Mouse (Mus musculus): ENCODE data around the gene Foxp3.

The Foxp3 gene

DNA sequence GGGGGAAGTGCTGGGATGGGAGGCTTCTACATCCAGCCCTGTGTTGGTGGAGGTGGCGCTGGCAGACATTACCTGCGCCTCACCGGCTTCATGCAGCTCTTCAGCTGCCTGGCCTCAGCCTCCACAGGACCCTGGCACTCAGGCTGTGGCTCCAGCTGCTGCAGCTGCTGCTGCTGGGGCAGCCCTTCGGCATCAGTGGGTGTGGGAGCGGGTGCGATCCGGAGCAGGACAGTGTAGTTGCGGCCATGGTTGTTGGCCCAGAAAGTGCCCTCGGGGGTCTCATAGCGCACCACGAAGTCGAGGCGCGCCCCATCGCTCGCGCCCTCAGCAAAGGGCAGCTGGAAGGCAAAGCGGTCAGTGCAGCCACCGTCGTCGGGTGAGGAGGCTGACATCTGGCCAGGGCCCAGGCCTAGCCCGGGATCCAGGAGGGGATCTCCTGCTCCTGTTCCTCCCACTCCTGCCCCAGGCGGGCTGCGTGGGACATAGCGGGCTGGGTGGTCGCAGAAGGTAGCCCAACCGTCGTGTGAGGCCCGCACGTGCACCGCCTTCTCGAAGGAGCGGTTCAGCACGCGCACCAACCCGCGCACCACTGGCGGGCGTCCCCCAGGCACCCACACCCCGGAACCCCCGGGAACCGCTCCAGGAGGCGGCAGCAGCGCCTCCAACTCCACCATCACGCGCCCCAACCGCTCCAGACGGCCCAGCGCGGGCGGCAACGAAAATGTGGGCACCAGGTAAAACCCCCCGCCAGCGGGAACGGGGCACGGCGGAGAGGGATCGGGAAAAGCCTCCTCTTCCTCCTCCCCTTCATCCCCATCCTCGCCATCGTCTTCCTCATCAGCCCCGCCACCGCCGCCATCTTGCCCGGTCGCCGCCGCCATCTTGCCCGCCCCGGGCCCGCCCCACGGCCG, at the start of gene Foxp3:
TSS of gene Foxp3 (plus strand) at position 469 of the 911 bp plus-strand sequence.
- ChIA-PET POLR2A (interaction anchor here in 3 of 4 experiments (0.6 to 2.3 kb wide), 25 partner anchors 10 to 572 kb away, joined by 3 to 9 read pairs (median 3); partner anchors contain the start of genes Ccdc22 (in 1 of the 3), Clcn5 (in 1 of the 3), Gm45208 (in 1 of the 3) and Gpkow (in 1 of the 3)), CTCF (interaction anchor here in 1 of 4 experiments (1.0 kb wide), 2 partner anchors 72 to 101 kb away, joined by 4 read pairs; no protein-coding TSS in a partner anchor)

GRCm38 (mm10) chrX:7524961-7525360, 48.5 kb upstream of the Foxp3 start:
- ChIA-PET CTCF (no interaction called here), POLR2A (interaction anchor here in 1 of 4 experiments (0.5 kb wide), 1 partner anchor 13 kb away, joined by 3 read pairs; no protein-coding TSS in a partner anchor)

- POLR2A ChIA-PET = no interaction called here
Observed at GRCm38 (mm10) chrX:7553474-7553873, 20.0 kb upstream of the Foxp3 start.

GRCm38 (mm10) chrX:7563076-7563475, 10.4 kb upstream of the Foxp3 start:
- ChIA-PET CTCF (no interaction called here), POLR2A (interaction anchor here in 2 of 4 experiments (0.6 to 1.3 kb wide), 4 partner anchors 9 to 411 kb away, joined by 3 to 9 read pairs (median 4); partner anchors contain the start of genes Ccdc22 (in 1 of the 2) and Ppp1r3f (in 1 of the 2))

More at GRCm38 (mm10) chrX:7553474-7553873, 20.0 kb upstream of the Foxp3 start:
- CTCF ChIA-PET = interaction anchor here in 1 of 4 experiments (1.0 kb wide), 1 partner anchor 140 kb away, joined by 3 read pairs; no protein-coding TSS in a partner anchor

- CTCF ChIA-PET = no interaction called here
- POLR2A ChIA-PET = interaction anchor here in 3 of 4 experiments (0.7 to 1.8 kb wide), 3 partner anchors 45 to 145 kb away, joined by 3 to 4 read pairs (median 4); no protein-coding TSS in a partner anchor
Observed at GRCm38 (mm10) chrX:7566352-7566751, 7.1 kb upstream of the Foxp3 start.

GRCm38 (mm10) chrX:7567491-7567890, 6.0 kb upstream of the Foxp3 start:
- ChIA-PET POLR2A (interaction anchor here in 2 of 4 experiments (0.6 to 2.0 kb wide), 3 partner anchors 125 to 147 kb away, joined by 4 read pairs; no protein-coding TSS in a partner anchor), CTCF (interaction anchor here in 1 of 4 experiments (0.6 to 0.7 kb wide), 2 partner anchors 106 to 112 kb away, joined by 5 read pairs; no protein-coding TSS in a partner anchor)

DNA sequence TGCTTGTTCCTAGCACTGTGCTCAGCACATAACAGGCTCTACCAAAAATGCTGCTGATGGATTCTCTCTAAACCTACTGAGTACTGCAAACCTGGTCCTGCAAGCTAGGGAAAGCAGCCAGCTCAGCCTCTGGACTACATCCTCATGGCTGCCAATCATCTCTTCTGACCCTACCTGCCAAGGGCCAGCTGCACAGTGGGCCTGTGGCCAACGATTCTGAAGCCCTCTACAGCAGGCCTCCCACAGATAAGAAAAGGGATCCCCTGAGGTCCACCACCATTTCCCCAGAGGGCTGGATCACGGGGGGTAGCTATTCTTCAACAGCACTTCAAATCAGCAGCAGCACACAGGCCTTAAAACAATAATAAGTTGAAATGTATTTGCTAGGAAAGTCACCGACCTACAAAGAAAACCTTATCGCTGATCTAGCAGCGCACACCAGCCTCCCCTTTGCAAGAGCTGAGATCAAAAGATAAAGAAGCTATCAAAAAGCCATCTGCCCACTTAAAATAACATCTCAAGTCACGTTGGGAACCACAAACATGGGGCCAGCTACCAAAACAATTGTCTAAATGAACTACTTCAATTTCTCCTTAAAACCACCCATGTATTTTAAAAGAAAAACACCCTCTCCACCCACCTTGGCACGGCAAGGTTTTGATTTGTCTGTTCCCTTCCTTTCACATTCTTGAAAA, 2.8 kb upstream of the Foxp3 start:
- POLR2A ChIA-PET = interaction anchor here in 1 of 4 experiments (0.5 to 1.1 kb wide), 2 partner anchors 104 to 192 kb away, joined by 3 read pairs; partner anchors contain the start of gene Tfe3
- CTCF ChIA-PET = no interaction called here

DNA sequence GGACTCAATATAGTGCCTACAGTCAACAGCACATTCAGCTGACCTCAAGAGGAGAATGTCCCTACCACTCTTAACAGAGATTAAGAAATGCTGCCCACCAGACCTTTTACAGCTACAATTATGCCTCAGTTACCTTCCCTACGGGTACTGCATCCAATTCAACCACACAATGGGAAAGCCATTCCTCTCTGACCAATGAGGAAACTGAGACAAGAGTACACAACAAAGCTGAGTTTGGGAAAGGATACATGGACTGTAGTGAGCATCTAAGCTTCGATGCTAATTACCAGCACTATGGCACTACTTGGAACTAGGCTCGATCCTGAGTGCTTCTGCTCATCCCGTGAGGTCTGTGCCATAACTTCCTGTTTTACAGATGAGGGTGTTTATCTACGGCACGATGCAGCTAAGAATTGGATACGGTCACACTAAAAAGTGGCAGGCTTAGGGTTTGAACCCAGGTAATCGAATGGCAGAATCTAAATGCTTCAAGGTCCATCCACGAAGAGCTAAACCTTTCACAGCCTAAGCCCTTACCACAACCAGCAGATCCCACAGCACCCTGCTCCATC, 1.8 kb upstream of the Foxp3 start:
- ChIA-PET CTCF (no interaction called here), POLR2A (interaction anchor here in 2 of 4 experiments (0.6 to 2.3 kb wide), 3 partner anchors 9 to 165 kb away, joined by 3 to 9 read pairs (median 3); no protein-coding TSS in a partner anchor)

DNA sequence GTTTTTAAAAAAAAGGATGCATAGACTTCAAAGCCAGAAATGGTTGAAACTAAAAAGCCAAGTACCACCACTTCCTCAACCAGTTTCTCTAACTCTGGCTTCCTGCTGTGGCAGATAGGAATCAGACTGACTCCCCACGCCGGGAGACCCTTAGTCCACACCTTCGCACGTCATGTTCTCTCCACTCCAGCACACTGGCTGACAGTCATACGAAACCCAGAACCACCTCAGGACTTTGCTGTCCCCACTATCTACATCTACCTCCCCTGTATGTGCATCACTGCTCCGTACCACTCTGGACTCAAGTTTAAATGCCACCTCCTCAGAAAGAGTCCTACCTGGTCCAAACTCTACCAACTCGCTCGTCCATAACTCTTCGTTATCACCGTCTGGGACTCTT, 978 bp upstream of the Foxp3 start:
- ChIA-PET CTCF (no interaction called here), POLR2A (interaction anchor here in 2 of 4 experiments (0.7 to 2.3 kb wide), 4 partner anchors 9 to 73 kb away, joined by 3 to 9 read pairs (median 4); no protein-coding TSS in a partner anchor)

DNA sequence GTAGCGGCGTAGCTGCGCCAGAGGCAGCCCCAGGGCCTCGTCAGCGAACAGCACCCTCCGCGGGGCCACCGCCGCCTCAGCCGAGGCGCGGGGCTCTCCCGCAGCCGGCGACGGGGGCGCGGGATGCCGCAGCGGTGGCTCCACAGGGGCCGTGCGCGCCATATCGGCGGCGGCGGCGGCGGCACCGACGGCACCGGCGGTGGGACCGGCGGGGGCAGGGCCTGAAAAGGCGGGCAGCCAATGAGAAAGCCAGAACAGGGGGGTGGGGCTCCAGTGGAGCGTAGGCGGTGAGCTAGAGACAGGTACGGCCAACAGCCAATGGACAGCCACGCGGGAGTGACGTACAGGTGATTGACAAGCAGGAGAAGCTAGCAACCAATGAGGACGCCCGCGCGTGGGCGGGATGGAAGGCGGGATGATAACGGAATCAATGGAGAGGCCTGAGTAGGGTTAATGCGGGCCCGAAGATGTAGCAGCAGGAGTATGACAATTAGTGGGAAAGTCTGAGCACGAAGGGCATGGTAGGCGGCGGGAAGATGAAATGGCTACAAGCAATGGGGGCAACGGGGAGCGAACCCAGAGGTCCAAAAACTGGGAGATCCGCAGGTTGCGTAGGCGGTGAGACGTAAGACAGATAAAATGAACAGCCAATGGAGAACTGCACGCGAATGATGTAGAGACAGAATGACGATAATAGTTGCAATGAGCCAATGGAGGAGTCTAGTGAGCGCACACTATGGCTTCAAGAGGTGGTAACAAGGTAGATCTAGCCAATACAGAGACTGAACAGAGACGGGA, 842 bp downstream of the Foxp3 start, which contains the start of gene Ppp1r3f:
TSS of gene Ppp1r3f (minus strand) at position 197 of the 798 bp plus-strand sequence.
- ChIA-PET POLR2A (interaction anchor here in 3 of 4 experiments (0.6 to 2.1 kb wide), 26 partner anchors 11 to 571 kb away, joined by 3 to 7 read pairs (median 4); partner anchors contain the start of genes Ccdc22 (in 1 of the 3), Clcn5 (in 1 of the 3), Gm45208 (in 1 of the 3) and Gpkow (in 1 of the 3)), CTCF (interaction anchor here in 1 of 4 experiments (1.0 kb wide), 2 partner anchors 71 to 100 kb away, joined by 4 read pairs; no protein-coding TSS in a partner anchor)

DNA sequence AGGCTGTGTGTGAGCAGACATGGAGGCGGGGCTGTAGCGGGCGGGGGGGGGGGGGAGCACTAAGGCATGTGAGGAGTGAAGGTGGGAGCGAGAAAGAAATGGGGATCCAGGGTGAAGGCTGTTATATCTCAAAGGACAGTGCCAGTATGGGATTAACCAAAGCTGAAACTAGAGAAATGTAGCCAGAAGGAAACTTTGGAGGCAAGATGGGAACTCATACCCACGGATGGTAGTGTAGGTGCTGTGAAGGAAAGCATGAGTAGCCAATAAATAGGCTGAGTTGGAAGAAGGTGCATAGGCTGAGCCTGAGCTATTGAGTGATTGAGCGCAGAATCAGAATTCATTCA, 1.4 kb downstream of the Foxp3 start:
- ChIA-PET POLR2A (interaction anchor here in 3 of 4 experiments (0.6 to 2.1 kb wide), 17 partner anchors 14 to 383 kb away, joined by 3 to 7 read pairs (median 4); partner anchors contain the start of genes Ccdc22 (in 1 of the 3), Clcn5 (in 1 of the 3), Gpkow (in 1 of the 3) and Plp2 (in 1 of the 3)), CTCF (interaction anchor here in 2 of 4 experiments (0.5 to 1.0 kb wide), 3 partner anchors 71 to 107 kb away, joined by 4 to 5 read pairs (median 4); no protein-coding TSS in a partner anchor)

DNA sequence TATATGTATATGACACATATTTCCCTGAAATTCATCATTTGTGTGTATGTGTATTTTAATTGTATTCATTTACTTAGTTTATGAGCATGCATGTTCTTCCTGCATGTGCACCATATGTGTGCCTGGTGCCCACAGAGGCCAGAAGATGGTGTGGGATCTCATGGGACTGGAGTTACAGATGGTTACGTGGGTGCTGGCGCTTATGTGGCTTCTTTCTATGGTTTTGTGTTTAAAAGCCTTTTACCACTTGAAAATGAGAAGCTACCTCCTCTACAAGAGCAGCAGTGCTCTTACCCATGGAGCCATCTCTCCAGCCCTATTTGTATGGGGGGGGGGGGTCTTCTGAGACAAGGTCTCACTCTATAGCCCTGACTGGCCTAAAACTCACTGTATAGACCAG, 7.7 kb downstream of the Foxp3 start:
- ChIA-PET CTCF (no interaction called here), POLR2A (interaction anchor here in 1 of 4 experiments (0.7 kb wide), 1 partner anchor 134 kb away, joined by 3 read pairs; no protein-coding TSS in a partner anchor)

DNA sequence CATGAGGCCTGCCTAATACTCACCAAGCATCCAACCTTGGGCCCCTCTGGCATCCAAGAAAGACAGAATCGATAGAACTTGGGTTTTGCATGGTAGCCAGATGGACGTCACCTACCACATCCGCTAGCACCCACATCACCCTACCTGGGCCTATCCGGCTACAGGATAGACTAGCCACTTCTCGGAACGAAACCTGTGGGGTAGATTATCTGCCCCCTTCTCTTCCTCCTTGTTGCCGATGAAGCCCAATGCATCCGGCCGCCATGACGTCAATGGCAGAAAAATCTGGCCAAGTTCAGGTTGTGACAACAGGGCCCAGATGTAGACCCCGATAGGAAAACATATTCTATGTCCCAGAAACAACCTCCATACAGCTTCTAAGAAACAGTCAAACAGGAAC, 10.4 kb downstream of the Foxp3 start:
- ChIA-PET CTCF (interaction anchor here in 1 of 4 experiments (0.6 kb wide), 1 partner anchor 1576 kb away, joined by 3 read pairs; no protein-coding TSS in a partner anchor), POLR2A (interaction anchor here in 1 of 4 experiments (1.1 kb wide), 1 partner anchor 148 kb away, joined by 3 read pairs; no protein-coding TSS in a partner anchor)

- CTCF ChIA-PET = no interaction called here
- POLR2A ChIA-PET = no interaction called here
Observed at GRCm38 (mm10) chrX:7586356-7586755, 12.9 kb downstream of the Foxp3 start.

DNA sequence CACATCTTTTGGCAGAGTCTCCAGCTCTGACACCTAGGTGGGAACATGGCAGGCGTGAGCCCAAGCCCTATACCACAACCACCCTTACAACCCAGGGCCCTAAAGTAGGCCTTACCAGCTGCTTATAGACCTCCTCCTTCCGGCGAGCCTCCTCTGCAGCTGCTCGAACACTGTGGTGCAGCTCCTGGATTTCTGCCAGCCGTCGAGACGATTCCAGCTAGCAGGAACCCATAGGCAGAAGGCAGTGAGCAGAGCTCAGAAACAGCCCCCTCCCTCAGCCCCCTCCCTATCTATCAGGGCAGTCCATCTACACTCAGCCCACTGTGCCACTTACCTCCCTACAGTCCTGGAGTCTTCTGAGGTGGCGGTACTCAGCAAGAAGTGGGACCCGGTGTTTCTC, 21.9 kb downstream of the Foxp3 start:
- ChIA-PET POLR2A (interaction anchor here in 2 of 4 experiments (1.0 to 1.1 kb wide), 2 partner anchors 10 to 171 kb away, joined by 3 read pairs; partner anchors contain the start of gene Ccdc22 (in 1 of the 2)), CTCF (no interaction called here)

- CTCF ChIA-PET = no interaction called here
Observed at GRCm38 (mm10) chrX:7604004-7604403, 30.6 kb downstream of the Foxp3 start.

More at GRCm38 (mm10) chrX:7604004-7604403, 30.6 kb downstream of the Foxp3 start:
- POLR2A ChIA-PET = interaction anchor here in 3 of 4 experiments (0.6 to 1.3 kb wide), 5 partner anchors 9 to 76 kb away, joined by 3 to 5 read pairs (median 3); no protein-coding TSS in a partner anchor
